Mouse (Mus musculus): ENCODE results near the gene 2310007B03Rik.

Gene 2310007B03Rik

GRCm38 (mm10) chr1:93135036-93135526 lies 25.7 kb downstream of the 2310007B03Rik start, which contains the start of gene Agxt:
Gene Agxt, plus strand, starts transcription at chr1:93135240.
- Histone ChIP-seq H3K27me3 (ENCODE audit: control insufficient read depth, insufficient read depth, low read length, poor library complexity, severe bottlenecking) (no peaks in the 10 kb centered on the region; the same call in 1 of the 2 replicates), H3K36me3 (ENCODE audit: control insufficient read depth, insufficient read depth, low read length, poor library complexity, severe bottlenecking) (no peaks in the 10 kb centered on the region)
- no peak for DNase-seq (ENCODE audit: low read depth, low spot score)

GRCm38 (mm10) chr1:93132676-93133075 lies 28.1 kb downstream of the 2310007B03Rik start:
- DNase-seq (ENCODE audit: low read depth, low spot score) = no peak
- Histone ChIP-seq H3K27me3 (ENCODE audit: control insufficient read depth, insufficient read depth, low read length, poor library complexity, severe bottlenecking) (no peaks in the 10 kb centered on the region; the same call in 1 of the 2 replicates), H3K36me3 (ENCODE audit: control insufficient read depth, insufficient read depth, low read length, poor library complexity, severe bottlenecking) (no peaks in the 10 kb centered on the region)

- Histone ChIP-seq H3K27me3 (ENCODE audit: control insufficient read depth, insufficient read depth, low read length, poor library complexity, severe bottlenecking) (no peaks in the 10 kb centered on the region), H3K36me3 (ENCODE audit: control insufficient read depth, insufficient read depth, low read length, poor library complexity, severe bottlenecking) (no peaks in the 10 kb centered on the region)
- no peak for DNase-seq (ENCODE audit: low read depth, low spot score)
These were observed 30.3 kb downstream of the 2310007B03Rik start for GRCm38 (mm10) chr1:93130242-93130983.

GRCm38 (mm10) chr1:93128710-93129349 lies 31.9 kb downstream of the 2310007B03Rik start:
- DNase-seq (ENCODE audit: low read depth, low spot score) = no peak
- no peaks in the 10 kb centered on the region for H3K27me3 ChIP-seq (ENCODE audit: control insufficient read depth, insufficient read depth, low read length, poor library complexity, severe bottlenecking)
- H3K36me3 ChIP-seq (ENCODE audit: control insufficient read depth, insufficient read depth, low read length, poor library complexity, severe bottlenecking) = no peaks in the 10 kb centered on the region

- Histone ChIP-seq H3K36me3 (ENCODE audit: control insufficient read depth, insufficient read depth, low read length, poor library complexity, severe bottlenecking) (no peaks in the 10 kb centered on the region), H3K27me3 (ENCODE audit: control insufficient read depth, insufficient read depth, low read length, poor library complexity, severe bottlenecking) (no peaks in the 10 kb centered on the region)
- no peak for DNase-seq (ENCODE audit: low read depth, low spot score)
These were observed 32.5 kb downstream of the 2310007B03Rik start for GRCm38 (mm10) chr1:93128209-93128608.

- no peak for DNase-seq (ENCODE audit: low read depth, low spot score)
- no peaks in the 10 kb centered on the region for H3K36me3 ChIP-seq (ENCODE audit: control insufficient read depth, insufficient read depth, low read length, poor library complexity, severe bottlenecking)
- no peaks in the 10 kb centered on the region for H3K27me3 ChIP-seq (ENCODE audit: control insufficient read depth, insufficient read depth, low read length, poor library complexity, severe bottlenecking)
These were observed 35.5 kb downstream of the 2310007B03Rik start for GRCm38 (mm10) chr1:93125256-93125655.

GRCm38 (mm10) chr1:93124066-93124465 lies 36.7 kb downstream of the 2310007B03Rik start:
- Histone ChIP-seq H3K27me3 (ENCODE audit: control insufficient read depth, insufficient read depth, low read length, poor library complexity, severe bottlenecking) (no peaks in the 10 kb centered on the region), H3K36me3 (ENCODE audit: control insufficient read depth, insufficient read depth, low read length, poor library complexity, severe bottlenecking) (no peaks in the 10 kb centered on the region)
- no peak for DNase-seq (ENCODE audit: low read depth, low spot score)

GRCm38 (mm10) chr1:93123179-93123854 lies 37.4 kb downstream of the 2310007B03Rik start:
- Histone ChIP-seq H3K36me3 (ENCODE audit: control insufficient read depth, insufficient read depth, low read length, poor library complexity, severe bottlenecking) (no peaks in the 10 kb centered on the region), H3K27me3 (ENCODE audit: control insufficient read depth, insufficient read depth, low read length, poor library complexity, severe bottlenecking) (no peaks in the 10 kb centered on the region)
- DNase-seq (ENCODE audit: low read depth, low spot score) = no peak

GRCm38 (mm10) chr1:93118816-93119215 lies 41.9 kb downstream of the 2310007B03Rik start:
- no peaks in the 10 kb centered on the region for H3K36me3 ChIP-seq (ENCODE audit: control insufficient read depth, insufficient read depth, low read length, poor library complexity, severe bottlenecking)
- DNase-seq (ENCODE audit: low read depth, low spot score) = no peak
- no peaks in the 10 kb centered on the region for H3K27me3 ChIP-seq (ENCODE audit: control insufficient read depth, insufficient read depth, low read length, poor library complexity, severe bottlenecking)

- Histone ChIP-seq H3K27me3 (ENCODE audit: control insufficient read depth, insufficient read depth, low read length, poor library complexity, severe bottlenecking) (no peaks in the 10 kb centered on the region), H3K36me3 (ENCODE audit: control insufficient read depth, insufficient read depth, low read length, poor library complexity, severe bottlenecking) (no peaks in the 10 kb centered on the region)
- DNase-seq (ENCODE audit: low read depth, low spot score) = no peak
These were observed 45.3 kb downstream of the 2310007B03Rik start for GRCm38 (mm10) chr1:93115471-93115870.

- DNase-seq (ENCODE audit: low read depth, low spot score) = peak; percentile 8
- no peaks in the 10 kb centered on the region for H3K27me3 ChIP-seq (ENCODE audit: control insufficient read depth, insufficient read depth, low read length, poor library complexity, severe bottlenecking)
- no peaks in the 10 kb centered on the region for H3K36me3 ChIP-seq (ENCODE audit: control insufficient read depth, insufficient read depth, low read length, poor library complexity, severe bottlenecking)
These were observed 45.9 kb downstream of the 2310007B03Rik start for GRCm38 (mm10) chr1:93114713-93115463.

GRCm38 (mm10) chr1:93102700-93103099 lies 58.0 kb downstream of the 2310007B03Rik start:
- no peaks in the 10 kb centered on the region for H3K36me3 ChIP-seq (ENCODE audit: control insufficient read depth, insufficient read depth, low read length, poor library complexity, severe bottlenecking)

GRCm38 (mm10) chr1:93101571-93102061 lies 59.1 kb downstream of the 2310007B03Rik start, which contains the start of gene Kif1a:
Gene Kif1a, minus strand, starts transcription at chr1:93101951.
- no peak for DNase-seq (ENCODE audit: low read depth, low spot score)
- Histone ChIP-seq H3K27me3 (ENCODE audit: control insufficient read depth, insufficient read depth, low read length, poor library complexity, severe bottlenecking) (no peaks in the 10 kb centered on the region), H3K36me3 (ENCODE audit: control insufficient read depth, insufficient read depth, low read length, poor library complexity, severe bottlenecking) (no peaks in the 10 kb centered on the region)

More at GRCm38 (mm10) chr1:93102700-93103099, 58.0 kb downstream of the 2310007B03Rik start:
- H3K27me3 ChIP-seq (ENCODE audit: control insufficient read depth, insufficient read depth, low read length, poor library complexity, severe bottlenecking) = no peaks in the 10 kb centered on the region
- DNase-seq (ENCODE audit: low read depth, low spot score) = no peak

All from splenic B cell, adult 2 months (primary cell).